Mouse (Mus musculus): Measurements from ENCODE around the gene Gm12355.
"Not testable (repeated sequence)": the region's sequence is repeated elsewhere in the genome, so short reads cannot be mapped to it uniquely, and the experiment has no call there.

The Gm12355 gene

DNA sequence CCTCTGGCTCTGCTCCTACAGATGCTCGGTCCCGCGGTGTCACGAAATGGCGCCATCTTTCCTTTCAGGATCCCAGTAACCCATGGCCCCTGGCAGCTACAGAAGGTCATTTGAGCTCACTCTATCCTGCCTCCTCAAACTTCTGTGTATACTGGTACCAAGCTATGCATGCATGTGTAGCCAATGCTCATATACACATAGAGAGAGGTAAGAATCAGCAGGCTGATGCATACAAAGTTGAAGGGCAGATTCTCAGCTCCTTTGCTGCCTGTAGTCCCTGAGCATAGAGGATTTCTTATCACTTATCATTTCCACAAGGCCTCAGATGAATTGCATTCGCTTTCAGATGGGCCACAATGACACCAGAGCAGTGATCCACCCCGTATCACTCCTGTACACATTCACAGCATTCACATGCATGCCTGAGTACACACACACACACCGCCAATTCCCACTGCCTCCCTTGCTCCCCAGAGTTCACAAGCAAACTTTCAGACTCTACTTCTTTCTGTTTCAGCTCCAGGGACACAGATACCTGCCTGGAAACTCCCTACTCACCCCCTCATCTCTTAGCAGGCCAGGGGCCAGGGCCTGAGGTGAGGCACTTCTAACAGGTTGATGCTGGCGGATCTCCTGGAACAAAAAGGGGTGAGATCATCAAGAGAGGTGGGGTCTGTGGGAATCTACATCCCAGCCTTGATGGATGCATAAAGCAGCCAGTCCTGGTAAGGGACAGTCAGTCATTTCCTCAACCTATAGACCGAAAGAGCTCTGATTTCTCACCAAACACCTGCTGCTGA is at the start of gene Gm12355, which contains the start of gene Gsdma3:
Gene Gm12355 (minus strand): TSS at position 51 of the 800 bp plus-strand sequence.
Gene Gsdma3 (plus strand): TSS at position 750 of the 800 bp plus-strand sequence.
- peak in 1 of 2 experiments; percentile 29 for DNase-seq (ENCODE audit: low spot score in 2 of 2)

DNA sequence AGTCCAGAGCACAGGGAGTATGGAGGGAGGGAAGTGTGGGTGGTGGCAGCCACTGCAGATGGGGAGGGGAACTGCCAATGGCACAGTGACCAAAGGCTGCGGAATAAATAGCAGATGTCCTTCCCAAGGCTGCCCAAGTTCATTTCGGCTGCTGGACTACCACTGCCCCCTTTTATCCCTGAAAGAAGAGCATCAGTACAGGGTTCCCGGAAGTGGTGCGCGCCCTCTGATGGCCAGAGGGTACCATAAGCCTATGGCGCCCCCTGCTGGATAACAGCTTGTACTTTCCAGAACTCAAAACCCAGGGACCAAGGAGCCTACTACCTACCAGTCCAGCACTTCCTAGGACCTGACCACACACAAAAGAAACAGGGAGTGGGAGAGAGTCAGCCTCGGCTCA is 47.7 kb upstream of the Gm12355 start:
- DNase-seq (ENCODE audit: low spot score in 2 of 2) = peak in 1 of 2 experiments; percentile 37

DNA sequence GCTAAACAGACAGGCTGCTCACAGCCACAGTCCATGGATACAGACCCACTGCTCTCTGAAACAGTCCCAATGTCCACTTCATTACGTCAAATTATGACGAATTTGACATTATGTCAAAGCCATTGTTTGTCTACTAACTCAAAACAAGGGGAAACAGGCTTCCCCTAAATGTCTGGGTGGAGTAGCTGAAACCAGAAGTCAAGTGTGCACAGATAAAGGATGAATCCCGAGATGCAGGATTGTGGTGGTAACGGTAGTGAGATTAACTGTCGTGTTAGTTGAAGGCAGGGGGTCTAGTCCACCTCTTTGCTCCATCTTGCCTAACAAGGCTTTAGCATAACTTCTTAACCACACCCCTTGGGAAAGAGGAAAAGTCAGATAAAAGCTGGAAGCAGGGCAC is 47.0 kb upstream of the Gm12355 start:
- DNase-seq (ENCODE audit: low spot score in 2 of 2) = no peak

DNA sequence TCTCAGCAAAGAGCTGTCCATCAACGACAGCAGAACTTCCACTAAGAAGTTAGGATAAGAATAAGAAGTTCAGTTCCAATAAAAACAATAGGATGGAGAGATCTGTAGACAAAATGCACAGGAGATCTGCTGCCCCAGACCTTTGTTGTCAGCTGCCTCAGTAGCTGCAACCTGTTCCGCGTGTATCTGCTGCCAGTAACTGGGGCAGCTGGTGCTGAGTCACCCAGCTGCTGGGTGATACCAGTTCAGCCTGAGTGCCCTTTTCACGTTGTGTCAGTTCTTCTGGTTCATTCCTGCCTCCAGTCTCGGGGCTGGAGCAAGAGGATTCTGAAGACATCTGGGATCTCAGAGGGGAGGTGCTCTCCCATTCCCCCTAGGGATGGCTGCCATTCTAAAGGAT is 46.4 kb upstream of the Gm12355 start:
- DNase-seq (ENCODE audit: low spot score in 2 of 2) = no peak

DNA sequence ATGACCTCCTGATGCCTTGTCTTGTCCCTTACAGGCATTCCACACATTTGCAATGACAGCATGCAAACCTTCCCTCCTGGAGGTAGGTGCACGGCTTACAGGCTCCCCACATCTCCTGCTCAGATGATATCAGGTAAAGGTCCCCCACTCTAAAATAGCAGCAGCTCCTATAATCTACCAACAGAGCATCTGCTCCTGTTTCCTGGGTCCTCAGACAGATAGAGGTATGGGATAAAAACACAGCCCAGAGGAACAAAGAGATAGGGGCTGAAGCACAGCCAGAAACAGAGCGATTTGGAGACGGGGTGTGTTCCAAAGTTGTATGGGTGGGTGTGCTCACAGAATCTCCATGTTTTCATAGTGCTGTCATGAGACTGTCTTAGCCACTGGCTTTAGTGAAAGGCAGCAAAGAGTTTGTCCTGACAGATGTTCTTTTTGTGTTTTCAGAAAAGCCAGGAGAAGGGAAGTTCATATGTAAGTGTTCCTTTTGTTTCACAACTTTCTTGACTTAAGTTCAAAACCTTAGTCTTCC is 45.9 kb upstream of the Gm12355 start:
- no peak for DNase-seq (ENCODE audit: low spot score in 2 of 2)

DNA sequence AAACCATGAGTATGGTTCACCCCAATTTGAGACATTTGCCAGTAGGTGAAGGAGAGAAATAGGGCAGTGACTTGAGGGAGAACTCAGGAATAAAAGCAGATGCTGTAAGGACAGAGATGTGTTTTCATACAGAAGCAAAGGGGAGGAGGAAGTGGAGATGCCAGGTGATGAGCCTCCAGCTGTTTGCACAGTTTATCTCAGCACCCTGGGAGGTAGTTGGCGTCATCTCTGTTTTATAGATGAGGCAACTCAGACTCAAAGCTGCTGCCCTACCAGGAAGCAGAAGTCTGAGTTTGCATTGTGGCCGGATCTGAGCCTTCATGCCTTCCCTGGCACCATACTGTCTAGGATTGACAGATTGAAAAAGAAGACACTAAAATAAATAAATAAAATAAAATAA is 43.5 kb upstream of the Gm12355 start:
- no peak for DNase-seq (ENCODE audit: low spot score in 2 of 2)

DNA sequence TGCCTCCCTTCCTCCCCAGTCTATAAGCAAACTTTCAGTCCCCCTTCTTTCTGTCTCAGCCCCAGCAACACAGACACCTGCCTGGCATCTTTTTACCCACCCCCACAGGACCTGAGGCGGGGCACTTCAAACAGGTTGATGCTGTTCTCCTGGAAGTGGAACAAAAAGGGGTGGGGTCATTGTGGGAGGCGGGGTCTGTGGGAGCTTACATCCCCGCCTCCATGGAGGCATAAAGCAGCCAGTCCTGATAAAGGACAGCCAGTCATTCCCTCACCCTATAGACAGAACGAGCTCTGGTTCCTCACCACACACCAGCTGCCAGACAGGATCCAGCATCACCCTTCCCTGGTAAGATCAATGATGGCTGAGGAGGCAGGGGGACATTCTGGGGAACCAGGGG is 38.6 kb upstream of the Gm12355 start, which contains the start of gene Gsdma:
Gene Gsdma (plus strand): TSS at position 261 of the 400 bp plus-strand sequence.
- no peak for DNase-seq (ENCODE audit: low spot score in 2 of 2)

DNA sequence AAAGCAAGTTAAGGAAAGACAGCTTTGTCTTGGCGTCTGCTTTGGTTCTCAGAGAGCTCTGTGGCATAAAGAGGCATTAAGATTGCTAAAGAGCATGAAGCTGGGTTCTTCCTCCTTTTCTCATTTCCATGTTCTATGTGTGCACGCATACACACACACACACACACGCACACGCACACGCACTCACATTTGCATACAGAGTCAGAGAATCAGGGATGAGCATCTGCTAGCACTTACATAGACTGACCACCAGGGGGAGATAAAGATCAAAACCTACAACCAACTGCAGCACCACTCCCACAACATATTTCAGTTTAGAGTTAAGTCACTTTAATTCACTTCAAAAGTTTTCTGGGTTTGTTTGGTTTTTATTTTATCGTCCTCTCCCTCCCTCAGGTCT is 35.1 kb upstream of the Gm12355 start:
- no peak for DNase-seq (ENCODE audit: low spot score in 2 of 2)

DNA sequence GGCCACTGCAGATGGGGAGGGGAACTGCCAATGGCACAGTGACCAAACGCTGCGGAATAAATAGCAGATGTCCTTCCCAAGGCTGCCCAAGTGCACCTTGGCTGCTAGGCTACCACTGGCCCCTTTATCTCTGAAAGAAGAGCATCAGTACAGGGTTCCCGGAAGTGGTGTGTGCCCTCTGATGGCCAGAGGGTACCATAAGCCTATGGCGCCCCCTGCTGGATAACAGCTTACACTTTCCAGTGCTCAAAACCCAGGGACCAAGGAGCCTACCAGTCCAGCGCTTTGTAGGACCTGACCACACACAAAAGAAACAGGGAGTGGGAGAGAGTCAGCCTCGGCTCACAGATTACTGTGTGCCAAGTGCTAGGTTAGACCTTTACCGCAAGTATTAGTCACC is 29.6 kb upstream of the Gm12355 start:
- not testable (repeated sequence) for DNase-seq (ENCODE audit: low spot score in 2 of 2)

DNA sequence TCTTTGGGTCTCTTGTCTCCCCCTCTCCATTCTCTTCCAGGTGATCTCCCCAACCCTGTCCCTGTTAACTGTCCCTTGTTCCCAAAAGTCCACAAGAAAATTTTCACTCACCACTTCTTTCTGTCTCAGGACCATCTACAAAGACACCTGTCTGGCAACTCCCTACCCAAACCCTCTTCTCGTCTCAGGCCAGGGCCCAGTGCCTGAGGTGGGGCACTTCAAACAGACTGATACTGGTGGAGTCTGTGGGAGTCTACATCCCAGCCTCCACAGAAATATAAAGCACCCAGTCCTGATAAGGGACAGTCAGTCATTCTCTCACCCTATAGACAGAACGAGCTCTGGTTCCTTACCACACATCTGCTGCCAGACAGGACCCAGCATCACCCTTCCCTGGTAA is 21.0 kb upstream of the Gm12355 start, which contains the start of gene Gsdma2:
Gene Gsdma2 (plus strand): TSS at position 301 of the 400 bp plus-strand sequence.
- no peak for DNase-seq (ENCODE audit: low spot score in 2 of 2)

DNA sequence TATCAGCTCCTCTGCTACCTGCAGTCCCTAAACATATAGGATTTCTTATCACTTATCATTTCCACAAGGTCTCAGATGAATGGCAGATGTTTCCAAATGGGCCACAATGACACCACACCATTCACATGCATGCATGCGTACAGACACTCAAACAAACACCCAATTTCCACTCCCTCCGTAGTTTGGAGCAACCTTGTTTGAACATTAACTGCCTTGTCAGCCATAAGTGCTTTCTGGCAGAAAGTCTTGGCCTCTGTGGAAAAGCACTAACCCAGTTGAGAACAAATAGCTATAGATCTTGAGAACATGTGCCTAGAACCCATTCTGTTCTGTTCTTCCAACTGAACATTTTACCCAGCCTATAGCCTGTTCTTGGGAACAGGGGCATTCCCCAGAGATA is 20.5 kb upstream of the Gm12355 start:
- DNase-seq (ENCODE audit: low spot score in 2 of 2) = no peak

DNA sequence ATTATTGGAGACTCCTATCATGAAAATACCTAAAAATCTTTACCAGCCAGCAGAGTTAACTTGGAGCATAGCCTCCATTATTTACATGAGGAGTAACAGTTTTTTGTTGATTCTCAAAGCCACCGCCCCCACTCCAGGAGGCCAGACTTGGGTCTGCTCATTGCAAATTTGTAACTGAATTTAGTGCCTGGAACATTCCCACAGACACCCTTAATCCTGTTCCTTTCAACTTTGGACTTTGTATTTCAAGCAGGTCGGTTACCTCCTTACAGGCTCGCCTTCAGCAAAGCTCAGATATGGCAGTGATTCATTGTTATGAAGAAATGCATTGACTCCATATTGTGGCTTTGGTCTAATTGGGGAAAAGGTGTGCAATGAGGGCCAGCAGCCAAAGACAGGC is 19.3 kb upstream of the Gm12355 start:
- no peak for DNase-seq (ENCODE audit: low spot score in 2 of 2)

DNA sequence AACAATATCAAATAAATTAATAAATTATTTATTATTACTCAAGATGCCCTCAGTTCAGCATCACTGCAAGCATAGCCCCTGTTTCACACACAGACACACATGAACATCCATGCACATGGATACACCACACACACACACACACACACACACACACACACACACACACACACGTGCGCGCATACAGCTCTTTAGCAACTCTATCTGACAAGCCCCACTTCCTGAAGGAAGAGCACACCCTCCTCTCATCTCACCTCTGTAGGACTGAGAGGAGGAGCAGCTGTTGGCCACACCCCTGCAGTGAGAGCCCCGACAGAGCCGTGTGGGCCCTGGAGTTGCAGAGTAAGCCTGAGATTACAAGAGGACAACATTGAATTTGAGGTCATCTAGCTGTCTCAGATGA is 14.6 kb upstream of the Gm12355 start:
- no peak for DNase-seq (ENCODE audit: low spot score in 2 of 2)

DNA sequence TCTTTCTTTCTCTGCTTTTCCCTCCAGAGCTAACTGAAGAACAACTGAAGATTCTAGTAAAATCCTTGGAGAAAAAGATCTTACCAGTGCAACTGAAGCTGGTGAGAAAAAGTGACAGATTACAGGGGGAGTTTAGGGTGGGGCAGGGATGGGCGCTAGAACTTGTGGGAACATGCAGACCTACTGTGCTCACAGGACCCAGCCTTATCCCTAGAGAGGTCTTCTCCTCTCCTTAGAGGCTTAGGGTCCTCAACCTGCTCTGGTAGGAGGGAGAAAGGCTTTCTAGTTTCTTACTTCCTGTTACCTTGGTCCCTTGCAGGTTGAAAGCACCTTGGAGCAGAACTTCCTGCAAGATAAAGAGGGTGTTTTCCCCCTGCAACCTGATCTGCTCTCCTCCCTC is 12.0 kb upstream of the Gm12355 start:
- no peak for DNase-seq (ENCODE audit: low spot score in 2 of 2)

DNA sequence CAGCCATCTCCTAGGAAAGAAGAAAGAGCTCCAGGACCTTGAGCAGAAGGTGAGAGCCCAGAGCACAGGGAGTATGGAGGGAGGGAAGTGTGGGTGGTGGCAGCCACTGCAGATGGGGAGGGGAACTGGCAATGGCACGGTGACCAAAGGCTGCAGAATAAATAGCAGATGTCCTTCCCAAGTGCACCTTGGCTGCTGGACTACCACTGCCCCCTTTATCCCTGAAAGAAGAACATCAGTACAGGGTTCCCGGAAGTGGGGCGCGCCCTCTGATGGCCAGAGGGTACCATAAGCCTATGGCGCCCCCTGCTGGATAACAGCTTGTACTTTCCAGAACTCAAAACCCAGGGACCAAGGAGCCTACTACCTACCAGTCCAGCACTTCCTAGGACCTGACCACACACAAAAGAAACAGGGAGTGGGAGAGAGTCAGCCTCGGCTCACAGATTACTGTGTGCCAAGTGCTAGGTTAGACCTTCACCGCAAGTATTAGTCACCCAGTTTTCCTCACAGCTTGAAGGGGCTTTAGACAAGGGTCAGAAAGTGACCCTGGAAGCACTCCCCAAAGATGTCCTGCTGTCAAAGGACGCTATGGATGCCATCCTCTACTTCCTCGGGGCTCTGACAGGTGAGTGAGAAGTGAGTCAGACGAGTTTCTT is 10.0 kb upstream of the Gm12355 start:
- peak in 1 of 2 experiments; percentile 58 for DNase-seq (ENCODE audit: low spot score in 2 of 2)

DNA sequence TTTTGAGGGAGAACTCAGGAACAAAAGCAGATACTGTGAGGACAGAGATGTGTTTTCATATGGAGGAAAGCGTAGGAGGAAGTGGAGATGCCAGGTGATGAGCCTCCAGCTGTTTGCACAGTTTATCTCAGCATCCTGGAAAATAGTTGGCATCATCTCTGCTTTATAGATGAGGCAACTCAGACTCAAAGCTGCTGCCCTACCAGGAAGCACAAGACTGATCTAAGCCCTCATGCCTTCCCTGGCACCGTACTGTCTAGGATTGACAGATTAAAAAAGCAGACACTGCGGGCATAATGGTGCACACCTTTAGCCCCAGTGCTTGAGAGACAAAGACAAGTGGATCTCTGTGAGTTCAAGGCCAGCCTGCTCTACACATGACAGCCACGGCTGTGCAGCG is 5.2 kb upstream of the Gm12355 start:
- no peak for DNase-seq (ENCODE audit: low spot score in 2 of 2)

DNA sequence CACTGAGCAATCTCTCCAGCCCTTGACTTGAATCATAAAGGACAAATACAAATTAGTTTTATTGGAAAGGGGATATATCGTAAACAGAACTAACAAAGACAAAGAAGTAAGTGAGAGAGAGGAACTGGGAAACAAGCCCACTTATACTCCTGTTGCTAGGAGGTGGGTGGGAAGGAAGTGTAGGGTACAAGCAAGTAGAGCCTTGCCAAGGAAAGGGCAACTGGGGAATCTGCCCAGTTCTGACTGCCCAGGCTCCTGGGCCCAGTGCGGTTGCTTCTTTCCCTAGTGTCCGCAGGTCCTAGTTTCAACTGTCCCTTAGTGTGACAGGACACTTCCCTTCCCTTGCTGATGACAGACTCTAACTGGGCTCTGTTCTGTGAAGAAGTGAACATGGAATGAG is 3.2 kb upstream of the Gm12355 start:
- DNase-seq (ENCODE audit: low spot score in 2 of 2) = no peak

DNA sequence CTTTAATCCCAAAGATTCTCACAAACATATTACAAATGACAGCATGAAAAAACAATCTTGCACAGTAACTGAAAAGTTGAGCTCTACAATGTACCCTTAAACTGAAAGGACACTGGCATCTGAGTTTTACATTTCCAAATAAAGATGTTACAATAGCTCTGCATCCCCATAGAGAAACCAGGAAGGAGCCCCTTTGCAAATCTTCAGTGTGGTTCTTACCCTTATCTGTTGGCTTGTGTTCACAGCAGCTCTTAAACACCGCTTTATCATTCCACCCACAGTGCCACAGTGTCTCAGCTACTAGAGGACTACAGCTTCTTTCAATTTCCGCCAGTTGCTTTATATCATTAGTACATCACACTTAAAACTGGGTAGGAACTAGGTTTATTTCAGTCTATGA is 1.1 kb downstream of the Gm12355 start:
- not testable (repeated sequence) for DNase-seq (ENCODE audit: low spot score in 2 of 2)

DNA sequence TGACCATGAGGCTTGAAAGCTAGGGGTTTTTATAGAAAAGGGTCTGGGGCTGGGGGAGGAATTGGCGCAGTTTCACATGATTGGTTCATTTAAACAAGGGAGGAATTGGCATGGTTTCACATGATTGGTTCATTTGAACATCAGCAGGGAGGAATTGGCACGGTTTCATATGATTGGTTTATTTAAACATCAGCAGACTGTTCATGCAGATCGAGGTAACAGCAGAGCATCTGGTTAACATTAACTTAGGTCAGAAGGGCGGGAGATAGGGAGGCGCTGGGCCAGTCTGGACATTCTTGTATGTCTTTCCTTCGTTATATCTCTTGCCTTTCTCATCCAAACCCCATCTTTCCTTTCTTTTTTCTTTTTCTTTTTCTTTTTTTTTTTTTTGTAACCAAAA is 1.5 kb downstream of the Gm12355 start:
- not testable (repeated sequence) for DNase-seq (ENCODE audit: low spot score in 2 of 2)

DNA sequence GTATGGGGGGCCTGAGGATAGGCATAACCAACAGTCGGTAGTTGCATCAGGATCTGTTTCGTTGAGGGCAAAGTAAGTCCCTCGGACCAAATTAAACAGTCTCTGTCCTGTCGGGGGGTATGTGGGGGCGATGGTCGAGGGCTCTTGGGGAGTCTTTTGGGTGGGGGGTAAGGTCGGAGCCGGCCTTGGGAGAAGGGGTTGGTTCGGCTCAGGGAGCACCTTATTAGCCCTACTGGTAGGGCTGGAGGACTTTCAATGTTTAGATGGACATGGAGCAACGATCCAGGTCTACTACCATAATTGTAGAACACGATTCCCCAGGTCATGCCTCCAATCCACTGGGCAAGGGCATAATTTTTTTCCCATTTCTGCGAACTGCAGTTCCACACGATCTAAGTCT is 4.7 kb downstream of the Gm12355 start:
- no peak for DNase-seq (ENCODE audit: low spot score in 2 of 2)

DNA sequence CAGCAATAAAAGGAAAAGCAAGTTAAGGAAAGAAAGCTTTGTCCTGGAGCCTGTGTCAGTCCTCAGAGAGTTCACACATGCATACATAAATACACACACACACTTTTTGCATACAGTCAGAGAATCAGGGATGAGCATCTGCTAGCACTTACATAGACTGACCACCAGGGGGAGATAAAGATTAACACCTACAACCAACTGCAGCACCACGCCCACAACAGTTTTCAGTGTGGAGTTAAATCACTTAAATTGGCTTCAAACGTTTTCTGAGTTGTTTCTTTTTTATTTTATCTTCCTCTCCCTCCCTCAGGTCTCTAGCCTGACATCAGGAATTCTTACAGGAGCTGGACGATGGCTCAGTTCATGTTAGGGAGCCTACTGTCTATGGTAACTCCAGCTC is 18.7 kb downstream of the Gm12355 start:
- no peak for DNase-seq (ENCODE audit: low spot score in 2 of 2)

DNA sequence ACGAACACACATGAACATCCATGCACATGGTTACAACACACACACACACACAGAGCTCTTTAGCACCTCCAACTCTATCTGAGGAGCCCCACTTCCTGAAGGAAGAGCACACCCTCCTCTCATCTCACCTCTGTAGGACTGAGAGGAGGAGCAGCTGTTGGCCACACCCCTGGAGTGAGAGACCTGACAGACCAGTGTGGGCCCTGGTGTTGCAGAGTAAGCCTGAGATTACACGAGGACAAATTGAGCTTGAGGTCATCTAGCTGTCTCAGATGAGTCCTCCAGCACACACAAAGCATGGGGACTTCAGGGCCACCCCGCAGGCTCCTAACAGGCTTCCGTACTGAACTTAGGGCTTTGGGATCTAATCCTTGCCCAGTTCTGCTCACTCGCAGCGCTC is 20.6 kb downstream of the Gm12355 start:
- DNase-seq (ENCODE audit: low spot score in 2 of 2) = not testable (repeated sequence)

DNA sequence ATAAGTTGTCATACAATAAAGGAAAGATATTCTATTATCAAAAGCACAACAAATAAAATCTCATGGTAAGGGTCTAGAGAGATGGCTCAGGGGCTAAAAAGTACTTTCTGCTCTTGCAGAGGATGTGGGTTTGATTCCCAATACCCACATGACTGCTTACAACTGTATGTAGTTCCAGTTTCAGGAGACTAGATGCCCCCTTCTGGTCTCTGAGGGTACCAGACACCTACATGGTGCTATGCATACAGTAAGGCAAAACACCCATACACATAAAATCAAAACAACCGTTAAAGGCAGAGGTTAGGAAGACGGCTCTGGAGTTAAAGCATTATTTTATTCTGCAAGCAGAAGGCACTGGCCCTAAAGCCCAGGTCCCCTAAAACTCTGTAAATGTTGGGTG is 21.5 kb downstream of the Gm12355 start:
- no peak for DNase-seq (ENCODE audit: low spot score in 2 of 2)

Data from urinary bladder, postnatal 4 days (tissue).